Mouse (Mus musculus) layer of hippocampus, adult 2 months (tissue): ENCODE measurements around the gene Nf1. TPM values are rescaled to one million over a fixed set of nuclear protein-coding genes. Genes with fewer than 3 reads are reported as not detected.
A peak's percentile ranks its signal among the peaks of the same experiment; 100 is the strongest.

Source experiments
- DNase-seq, 2 experiments: peaks; one replicate each; pipeline ENCODE4 v3.0.0; 2022; ENCODE audit warnings: low spot score in 2 of 2
- H3K27ac ChIP-seq: fragments of 200-600 bp; 2 replicates; pipeline ENCODE4 v1.8.1; 2022
- H3K4me3 ChIP-seq: fragments of 200-600 bp; 2 replicates; pipeline ENCODE4 v1.8.1; 2022; ENCODE audit warnings: mild to moderate bottlenecking
- CTCF ChIP-seq: fragments of 200-600 bp; conservative IDR thresholded peaks from 2 replicates; pipeline ENCODE4 v1.8.1; 2022; ENCODE audit warnings: antibody characterized with exemption, mild to moderate bottlenecking, moderate library complexity
- total RNA-seq, 2 experiments: library from RNA; stranded (reverse); gene quantifications; 2 replicates each; pipeline ENCODE4 v1.2.3; 2021

Gene Nf1
- total RNA-seq, 2 experiments from 2014 or later: 106 to 115 TPM

DNA sequence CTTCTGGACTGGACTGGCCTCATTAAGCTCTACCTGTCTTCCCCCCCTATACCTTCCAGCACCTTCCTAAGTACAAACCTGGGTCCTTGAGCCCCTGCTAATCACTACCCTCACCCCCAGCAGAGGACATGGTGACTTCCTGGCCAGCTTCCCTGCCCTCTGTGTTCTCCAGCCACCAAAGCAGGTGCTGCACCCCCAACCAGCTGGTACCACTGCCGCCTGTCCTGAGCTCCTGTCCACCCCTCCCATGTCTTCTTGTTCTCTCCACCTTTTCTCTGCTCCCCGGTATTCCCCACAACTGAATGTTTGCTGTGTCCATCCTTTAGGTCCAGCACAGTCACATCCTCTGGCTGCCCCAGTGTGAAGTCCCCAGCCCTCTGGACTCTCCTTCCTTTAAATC, 271.0 kb downstream of the Nf1 start:
- no peak for DNase-seq
- Histone ChIP-seq H3K27ac (peak overlapping the region; percentile 81), H3K4me3 (no peak overlapping the region)
- TF ChIP-seq CTCF: no peak

- no peak for TF ChIP-seq CTCF
- peak; percentile 30 to 55 for DNase-seq
- H3K4me3 ChIP-seq: no peak overlapping the region
- H3K27ac ChIP-seq: peak overlapping the region; percentile 81
Observed at GRCm38 (mm10) chr11:79611011-79611666, 271.6 kb downstream of the Nf1 start.

DNA sequence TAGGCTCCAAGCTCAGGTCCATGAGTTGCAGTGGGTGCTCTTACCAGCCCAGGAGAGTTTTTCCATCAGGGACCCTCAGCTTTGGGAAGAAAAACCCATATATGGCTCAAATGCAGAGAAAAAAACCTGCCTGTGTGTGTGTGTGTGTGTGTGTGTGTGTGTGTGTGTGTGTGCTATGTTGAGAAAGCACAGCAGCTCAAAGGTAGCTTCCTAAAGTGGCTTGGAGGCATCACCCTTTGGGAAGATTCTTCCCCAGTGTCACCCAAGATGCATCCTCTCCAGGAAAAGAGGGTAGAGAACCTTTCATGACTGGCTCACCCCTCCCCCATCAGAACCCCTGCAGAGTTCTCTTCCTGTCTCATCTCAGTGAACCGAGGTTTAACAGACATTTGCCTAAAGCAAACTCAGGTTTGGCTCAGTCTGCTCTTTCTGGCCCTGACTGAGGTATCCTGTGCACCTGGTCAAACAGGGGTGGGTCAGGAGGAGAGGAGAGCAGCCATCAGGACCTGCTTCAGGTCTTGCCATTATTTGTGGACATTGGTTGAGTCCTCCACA, 272.6 kb downstream of the Nf1 start:
- Histone ChIP-seq H3K4me3 (no peak overlapping the region), H3K27ac (peak overlapping the region; percentile 81)
- TF ChIP-seq CTCF: no peak
- DNase-seq: no peak

- Histone ChIP-seq H3K27ac (peak overlapping the region; percentile 71), H3K4me3 (no peak overlapping the region)
- no peak for TF ChIP-seq CTCF
- no peak for DNase-seq
Observed at GRCm38 (mm10) chr11:79613084-79613483, 273.6 kb downstream of the Nf1 start.

DNA sequence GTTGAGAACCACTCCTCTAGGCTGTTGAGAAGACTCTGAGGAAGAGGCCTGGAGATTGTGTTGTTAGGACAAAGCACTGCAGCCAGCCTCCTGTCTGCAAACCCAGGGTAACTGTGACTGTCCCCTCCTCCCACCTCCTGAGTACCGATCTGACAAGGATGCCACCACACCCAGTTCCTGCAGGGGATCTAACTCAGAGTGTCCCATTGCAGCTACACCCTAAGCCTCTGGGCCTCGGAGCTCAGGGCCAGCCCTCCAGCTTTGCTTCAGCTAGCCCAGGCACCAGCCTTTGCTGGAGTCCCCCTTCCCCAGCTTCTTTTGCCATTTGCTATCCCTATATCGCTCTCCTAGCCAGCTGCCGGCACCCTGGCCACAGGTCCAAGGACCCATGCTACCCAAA, 274.2 kb downstream of the Nf1 start:
- DNase-seq: no peak
- no peak for TF ChIP-seq CTCF
- H3K27ac ChIP-seq: peak overlapping the region; percentile 71
- no peak overlapping the region for H3K4me3 ChIP-seq

DNA sequence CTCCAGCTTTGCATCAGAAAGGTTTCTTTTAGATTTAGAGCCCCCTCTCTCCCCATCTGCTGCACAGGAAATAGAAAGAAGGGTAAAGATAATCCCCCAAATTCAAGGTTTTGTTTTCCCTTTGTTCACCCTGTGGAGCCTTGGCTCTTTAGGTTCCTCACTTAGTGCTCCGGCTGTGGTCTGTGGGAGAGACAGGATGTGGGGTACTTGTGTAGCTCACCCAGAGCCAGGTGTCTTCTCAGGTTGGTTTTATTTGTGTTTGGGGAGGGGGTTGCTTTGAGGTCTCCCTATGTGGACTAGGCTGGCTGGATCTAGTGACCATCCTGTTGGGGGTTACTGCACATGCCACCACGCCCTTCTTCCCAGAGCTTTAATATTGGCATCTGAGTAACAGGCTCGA, 275.4 kb downstream of the Nf1 start:
- no peak for DNase-seq
- Histone ChIP-seq H3K27ac (peak overlapping the region; percentile 71), H3K4me3 (no peak overlapping the region)
- TF ChIP-seq CTCF: no peak

DNA sequence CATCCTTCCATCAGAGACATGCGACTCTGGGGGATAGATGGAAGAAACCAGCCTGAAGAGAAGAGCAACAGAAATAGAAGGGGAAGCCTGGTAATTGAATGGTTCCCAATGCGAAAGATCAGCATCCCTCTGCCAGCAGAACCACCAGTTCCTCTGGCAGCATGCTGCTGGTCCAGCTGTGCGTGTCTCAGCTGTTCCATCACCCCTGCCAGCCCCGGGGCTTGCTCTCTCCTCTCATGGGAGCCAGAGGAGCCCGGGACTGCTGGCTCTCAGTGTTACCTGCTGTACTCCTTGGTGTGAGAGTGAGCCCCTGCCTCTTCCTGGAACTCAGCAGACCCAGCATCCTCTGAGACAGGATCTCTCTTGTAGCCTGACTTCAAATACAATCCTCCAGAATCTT, 276.4 kb downstream of the Nf1 start:
- H3K27ac ChIP-seq: peak overlapping the region; percentile 71
- no peak for DNase-seq
- TF ChIP-seq CTCF: no peak
- H3K4me3 ChIP-seq: no peak overlapping the region

GRCm38 (mm10) chr11:79617991-79618390, 278.5 kb downstream of the Nf1 start:
- no peak for DNase-seq
- Histone ChIP-seq H3K27ac (no peak overlapping the region), H3K4me3 (no peak overlapping the region)
- TF ChIP-seq CTCF: no peak

GRCm38 (mm10) chr11:79623029-79623428, 283.5 kb downstream of the Nf1 start:
- Histone ChIP-seq H3K4me3 (no peak overlapping the region), H3K27ac (no peak overlapping the region)
- no peak for TF ChIP-seq CTCF
- DNase-seq: no peak

GRCm38 (mm10) chr11:79624801-79625302, 285.4 kb downstream of the Nf1 start:
- Histone ChIP-seq H3K27ac (no peak overlapping the region), H3K4me3 (no peak overlapping the region)
- TF ChIP-seq CTCF: peak; percentile 79
- DNase-seq: peak; percentile 54 to 77

GRCm38 (mm10) chr11:79628716-79629115, 289.2 kb downstream of the Nf1 start:
- Histone ChIP-seq H3K27ac (no peak overlapping the region), H3K4me3 (no peak overlapping the region)
- TF ChIP-seq CTCF: peak; percentile 70
- DNase-seq: no peak

GRCm38 (mm10) chr11:79629752-79630374, 290.4 kb downstream of the Nf1 start:
- no peak overlapping the region for H3K27ac ChIP-seq
- no peak for DNase-seq
- TF ChIP-seq CTCF: no peak
- no peak overlapping the region for H3K4me3 ChIP-seq

- TF ChIP-seq CTCF: no peak
- Histone ChIP-seq H3K4me3 (no peak overlapping the region), H3K27ac (no peak overlapping the region)
- no peak for DNase-seq
Observed at GRCm38 (mm10) chr11:79630521-79630920, 291.0 kb downstream of the Nf1 start.

Other genes with a start within 250 kb of the Nf1 start
- 100 to 1,000 TPM; 230 to 231 TPM for gene Ksr1, start 193.3 kb upstream of the Nf1 start, total RNA-seq
- 100 to 1,000 TPM in 1 of 2 experiments, 10 to 100 TPM in 1; 83.0 to 101 TPM for gene Wsb1, start 85.0 kb upstream of the Nf1 start, total RNA-seq
- not detected for gene Gm9964, start 42.8 kb upstream of the Nf1 start, total RNA-seq
- gene Omg, start 164.4 kb downstream of the Nf1 start, total RNA-seq: 10 to 100 TPM; 86.0 to 89.5 TPM
- under 1 TPM; 0.37 to 0.38 TPM for gene Evi2b, start 184.1 kb downstream of the Nf1 start, total RNA-seq
- gene Evi2, start 190.9 kb downstream of the Nf1 start, total RNA-seq: not detected
- gene Evi2a, start 190.9 kb downstream of the Nf1 start, total RNA-seq: 10 to 100 TPM; 17.3 to 21.2 TPM